Mouse (Mus musculus) c-Kit-negative CD71-positive TER-119-positive erythroid progenitor cells, embryonic 14.5 days (primary cell): Measurements from ENCODE around the gene Prr18.
A peak's percentile ranks its signal among the peaks of the same experiment; 100 is the strongest.

Experiments
- DNase-seq: peaks from one replicate; pipeline ENCODE4 v3.0.0-alpha.2; 2013; ENCODE audit warnings: low read depth, low spot score

Gene Prr18

GRCm38 (mm10) chr17:8340407-8341359 is 3.4 kb downstream of the Prr18 start:
- no peak for DNase-seq

GRCm38 (mm10) chr17:8341360-8341963 is 4.2 kb downstream of the Prr18 start:
- DNase-seq = no peak

DNA sequence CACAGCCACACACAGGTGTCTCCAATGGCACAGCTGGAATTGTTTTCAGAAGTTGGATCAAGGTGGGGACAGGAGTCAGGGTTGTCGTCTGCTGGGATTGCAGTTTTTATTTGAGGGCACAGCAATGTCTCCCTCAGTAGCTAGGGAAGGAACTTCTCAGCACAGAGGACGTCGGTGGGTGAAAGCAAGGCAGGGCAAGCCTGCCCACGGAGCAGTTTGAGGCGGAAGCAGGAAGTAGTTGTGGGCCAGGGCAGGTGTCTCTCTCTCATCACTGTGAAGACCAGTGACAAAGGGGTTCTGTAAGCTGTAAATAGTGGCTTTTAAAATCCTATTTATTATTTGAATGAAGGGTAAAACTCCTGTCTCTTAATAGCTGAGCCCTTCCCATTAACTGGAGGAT is 5.4 kb downstream of the Prr18 start:
- DNase-seq = no peak

DNA sequence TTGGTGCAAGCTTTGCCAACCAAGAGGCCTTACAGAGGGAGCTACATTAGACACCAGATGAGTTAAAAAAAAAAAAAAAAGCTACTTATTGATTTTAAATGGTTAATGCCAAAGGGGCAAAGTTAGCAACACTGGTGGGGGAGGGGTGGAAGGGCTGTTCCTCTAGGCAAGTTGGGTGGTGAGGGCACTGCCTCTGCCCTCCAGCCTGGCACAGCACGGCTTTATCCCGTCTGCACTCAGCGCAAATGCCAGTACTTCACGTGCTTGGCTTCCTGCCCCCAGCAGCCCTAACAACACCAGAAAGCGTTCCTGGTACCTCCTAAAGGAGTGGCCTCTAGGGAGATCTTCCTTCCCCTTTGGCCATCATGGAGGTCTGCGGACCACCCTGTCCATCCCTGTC is 6.2 kb downstream of the Prr18 start:
- DNase-seq = no peak

- no peak for DNase-seq
Measured at GRCm38 (mm10) chr17:8347765-8348285, 10.6 kb downstream of the Prr18 start.

DNA sequence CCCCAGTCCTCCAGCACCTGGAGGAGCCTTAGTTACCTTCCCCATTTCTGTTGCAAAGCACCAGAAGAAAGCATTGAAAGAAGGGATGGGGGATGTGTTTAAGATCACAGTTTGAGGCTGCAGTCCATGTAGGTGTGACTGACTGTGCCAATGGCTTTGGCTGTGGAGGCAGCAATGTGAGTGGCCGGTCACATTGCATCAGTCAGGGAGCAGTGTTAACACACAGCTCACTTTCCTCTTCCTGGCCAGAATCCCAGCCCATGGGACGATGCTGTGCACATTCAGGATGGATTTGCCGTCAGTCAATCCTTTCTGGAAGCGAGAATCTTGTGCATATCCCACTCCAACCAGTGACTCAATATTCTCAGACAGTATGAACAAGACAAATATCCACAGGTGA is 11.7 kb downstream of the Prr18 start:
- no peak for DNase-seq

GRCm38 (mm10) chr17:8351088-8351487 is 13.8 kb downstream of the Prr18 start:
- no peak for DNase-seq

GRCm38 (mm10) chr17:8355692-8356091 is 18.4 kb downstream of the Prr18 start, which contains the start of gene T2:
TSS of gene T2 (plus strand) at chr17:8355992.
- DNase-seq = no peak

DNA sequence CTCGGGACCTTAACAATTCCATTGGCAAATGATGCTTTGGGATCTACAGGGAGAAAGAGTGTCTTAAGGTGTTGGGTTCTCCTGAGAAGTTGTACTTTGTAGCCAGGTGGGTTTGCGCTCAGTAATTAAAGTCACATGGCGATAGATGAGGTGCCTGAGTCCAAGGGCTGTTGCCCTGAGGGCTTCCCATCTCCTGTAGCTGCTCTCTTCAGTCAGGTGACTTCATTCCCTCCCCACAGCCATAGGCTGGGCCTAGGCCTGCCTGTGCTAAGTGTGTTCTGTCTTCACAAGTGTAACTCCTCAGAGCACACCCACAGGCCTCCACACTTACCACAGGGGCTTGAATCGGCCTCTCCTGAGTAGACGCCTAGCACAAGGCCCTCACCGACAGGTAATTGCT is 20.2 kb downstream of the Prr18 start:
- no peak for DNase-seq

DNA sequence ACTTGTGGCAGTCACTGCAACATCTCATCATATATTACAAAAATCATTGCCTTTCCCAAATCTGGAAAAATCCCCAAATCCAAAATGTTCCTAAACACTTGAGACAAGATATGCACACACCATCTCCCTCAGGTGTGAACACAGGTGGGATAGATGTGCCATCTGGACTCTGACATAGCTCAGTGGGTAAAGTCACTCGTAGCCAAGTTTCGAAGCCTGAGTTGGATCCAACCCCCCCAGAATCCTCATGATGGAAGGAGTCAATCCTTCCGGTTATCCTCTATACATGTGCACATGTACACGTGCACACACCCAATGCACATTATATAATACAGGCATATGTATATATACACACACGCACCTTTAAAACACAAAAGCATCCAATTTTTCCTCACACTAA is 23.6 kb downstream of the Prr18 start:
- DNase-seq = no peak

- DNase-seq = no peak
Measured at GRCm38 (mm10) chr17:8361281-8362103, 24.2 kb downstream of the Prr18 start.

DNA sequence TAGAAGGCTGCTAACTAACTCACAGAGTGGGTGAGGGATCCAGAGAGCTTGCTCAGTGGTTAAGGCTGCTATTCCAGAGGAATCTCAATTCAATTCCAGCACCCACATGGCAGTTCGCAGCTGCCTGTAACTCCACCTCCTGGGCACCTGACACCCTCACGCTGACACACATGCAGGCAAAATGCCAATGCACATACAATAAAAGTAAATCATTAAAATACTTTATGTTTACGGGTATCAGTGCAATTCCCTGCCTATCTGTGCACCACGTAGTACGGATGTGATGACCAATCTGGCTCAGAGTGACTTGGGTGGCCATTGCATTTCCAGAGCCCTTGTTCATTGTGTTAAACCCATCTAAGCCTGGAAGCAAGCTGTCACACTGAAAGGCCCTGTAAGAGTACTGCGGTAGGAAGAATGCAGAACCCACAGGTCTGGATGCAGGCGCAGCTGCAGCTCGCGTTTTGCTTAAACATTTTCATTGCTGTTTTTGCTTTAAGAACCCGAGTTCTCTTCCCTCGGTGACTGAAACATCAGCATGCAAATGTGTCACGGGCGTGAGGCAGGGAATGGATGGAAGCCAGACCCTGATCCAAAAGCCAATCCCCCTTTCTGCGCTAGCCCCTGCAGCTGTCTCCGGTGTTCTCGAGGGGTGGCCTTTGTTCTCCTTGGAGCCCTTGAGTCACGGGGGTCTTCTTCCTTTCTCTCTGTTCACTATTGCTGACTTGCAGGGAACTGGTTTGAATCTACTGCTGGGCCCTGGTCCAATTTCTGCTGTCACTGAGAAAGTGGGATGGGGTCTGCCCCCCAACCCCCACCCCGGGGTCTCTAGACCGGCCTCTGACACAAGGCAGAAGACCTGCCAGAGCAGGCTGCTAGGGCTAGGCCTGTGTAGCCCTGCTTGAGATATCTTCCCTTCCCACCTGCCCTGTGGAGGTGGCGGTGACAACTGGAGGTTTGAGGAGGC is 30.5 kb downstream of the Prr18 start:
- DNase-seq = no peak

- no peak for DNase-seq
Measured at GRCm38 (mm10) chr17:8368570-8368969, 31.3 kb downstream of the Prr18 start.

DNA sequence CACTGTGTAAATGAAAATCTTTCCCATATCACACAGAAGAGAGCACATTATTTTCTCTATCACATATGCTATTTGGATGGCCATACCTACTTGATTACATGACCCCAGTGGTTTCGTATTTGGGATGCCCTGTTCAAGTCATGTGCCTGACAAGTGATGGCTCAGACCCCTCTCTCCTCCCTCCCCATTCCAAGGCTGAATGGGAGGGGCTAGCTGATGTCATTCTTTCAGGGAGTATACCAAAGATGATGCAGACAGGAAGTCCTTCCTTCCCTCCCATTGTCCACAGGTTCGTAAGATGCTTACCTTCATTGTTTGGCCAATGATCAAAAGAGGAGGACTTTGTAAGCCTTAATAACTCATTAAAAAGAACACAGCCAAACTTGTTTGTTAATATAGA is 31.9 kb downstream of the Prr18 start:
- DNase-seq = no peak

DNA sequence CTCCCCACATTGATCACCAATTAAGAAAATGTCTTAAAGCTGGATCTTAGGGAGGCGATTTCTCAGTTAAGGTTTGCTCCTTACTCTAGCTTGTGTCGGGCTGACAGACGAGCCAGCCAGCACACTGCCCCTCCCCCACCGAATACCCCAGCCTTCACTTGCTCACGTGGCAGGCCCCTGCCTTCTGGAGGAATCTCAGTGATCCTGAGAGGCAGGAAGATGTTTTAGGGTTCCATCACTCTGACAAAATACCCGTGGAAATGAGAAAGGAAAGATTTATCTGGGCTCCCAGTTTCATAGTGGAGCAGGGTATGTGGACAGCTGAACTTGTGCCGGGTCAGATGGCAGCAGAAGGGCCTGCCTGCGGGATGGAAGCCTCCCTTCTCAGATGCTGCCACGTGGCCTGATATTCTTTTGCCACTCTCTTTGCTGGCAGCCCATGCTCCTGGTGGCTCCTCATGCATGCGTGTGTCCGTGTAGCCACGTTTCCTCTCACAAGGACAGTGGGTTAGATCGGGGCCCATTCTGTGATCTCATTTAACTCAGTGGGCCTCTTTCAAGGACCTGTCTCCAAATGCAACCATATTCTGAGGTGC is 33.5 kb downstream of the Prr18 start:
- no peak for DNase-seq

DNA sequence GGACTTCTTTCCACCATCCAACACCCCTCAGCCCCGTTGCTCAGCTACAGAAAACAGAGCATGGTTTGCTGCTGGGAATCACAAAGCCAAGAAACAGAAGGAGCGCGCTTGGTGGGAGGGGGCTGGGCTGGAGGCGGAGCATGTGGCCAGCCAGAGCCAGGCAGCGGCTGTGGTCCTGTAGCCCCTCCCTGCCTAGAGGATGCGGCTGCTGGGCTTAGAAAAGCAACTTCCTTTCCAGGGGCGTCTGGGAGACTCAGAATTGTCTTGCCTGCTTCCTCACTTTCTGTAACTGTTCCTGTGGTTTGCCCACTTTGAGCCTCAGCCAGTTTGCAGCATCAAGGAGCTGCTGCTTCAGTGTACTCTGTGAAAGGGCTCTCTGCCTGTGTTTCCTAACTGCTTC is 34.6 kb downstream of the Prr18 start:
- DNase-seq = no peak

GRCm38 (mm10) chr17:8372286-8373046 is 35.2 kb downstream of the Prr18 start:
- peak; percentile 36 for DNase-seq

DNA sequence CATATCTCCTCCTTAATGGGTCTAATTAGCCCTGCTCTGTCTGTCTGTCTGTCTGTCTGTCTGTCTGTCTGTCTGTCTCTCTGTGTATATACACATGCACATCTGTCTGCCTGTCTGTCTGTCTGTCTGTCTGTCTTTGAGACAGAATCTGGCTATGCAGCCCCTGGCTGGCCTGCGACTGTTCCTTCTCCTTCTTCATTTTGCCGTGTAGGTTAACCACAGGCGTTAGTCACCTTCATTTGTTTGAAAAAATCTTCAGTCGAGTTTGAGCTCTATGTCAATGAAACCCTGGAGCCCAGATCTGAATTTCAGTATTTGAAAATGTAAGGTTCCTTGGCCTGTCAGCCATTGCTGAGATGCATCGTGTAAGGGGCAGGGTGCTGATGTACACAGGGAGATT is 40.0 kb downstream of the Prr18 start:
- DNase-seq = no peak

DNA sequence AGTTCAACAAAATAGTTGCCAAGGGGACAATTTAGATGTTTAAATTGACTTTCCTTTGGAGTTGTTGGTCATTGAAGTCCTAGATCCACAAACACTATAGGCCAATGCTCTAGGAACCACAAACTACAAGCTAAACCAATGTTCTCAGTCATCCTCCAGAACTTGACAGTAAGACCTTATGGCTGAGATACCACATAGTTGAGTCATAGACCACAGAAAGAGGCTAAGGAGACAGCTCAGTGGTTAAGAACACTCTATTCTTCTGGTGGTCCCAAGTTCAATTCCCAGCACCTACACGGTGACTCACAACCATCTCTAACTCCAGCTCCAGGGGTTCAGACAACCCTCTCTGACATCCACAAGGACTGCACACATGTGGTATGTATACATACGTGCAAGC is 48.2 kb downstream of the Prr18 start:
- DNase-seq = no peak

DNA sequence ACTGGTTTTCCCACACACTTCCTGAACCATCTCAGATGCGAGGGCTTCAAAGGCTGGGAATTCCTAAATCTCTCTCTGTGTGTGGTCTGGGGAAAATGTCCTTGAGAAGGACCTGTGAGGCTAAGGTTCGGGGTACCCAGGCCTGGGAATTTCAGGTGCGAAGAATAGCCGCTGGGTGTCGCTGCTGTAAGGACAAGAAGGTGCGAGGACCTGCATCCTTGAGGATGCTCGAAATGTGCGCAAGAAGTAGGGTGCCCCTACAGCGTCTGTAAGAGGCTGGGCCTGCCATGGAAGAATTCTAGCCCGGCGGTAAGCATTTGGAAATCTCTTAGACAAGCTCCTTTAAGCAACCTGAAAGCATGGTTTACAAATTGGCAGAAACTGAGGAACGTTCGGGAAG is 51.2 kb downstream of the Prr18 start:
- DNase-seq = no peak
